Mouse (Mus musculus) embryonic facial prominence, embryonic 12.5 days (tissue): ENCODE measurements around the gene Inf2. TPM values are rescaled to one million over a fixed set of nuclear protein-coding genes. Genes with fewer than 3 reads are reported as not detected.

Source experiments
- ATAC-seq: fragments of 200-750 bp; cut with Nextera tagmentation; 2 replicates; pipeline ENCODE4 v1.8.0; 2017; ENCODE audit not compliant: insufficient number of reproducible peaks, insufficient read depth, low FRiP score, low TSS enrichment
- H3K27ac ChIP-seq: fragments of 300-500 bp; sonication (generic); 2 replicates; pipeline ENCODE4 v1.5.1; 2016; ENCODE audit warnings: mild to moderate bottlenecking
- H3K27me3 ChIP-seq: fragments of 300-500 bp; sonication (generic); 2 replicates; pipeline ENCODE4 v1.6.1; 2016; ENCODE audit warnings: mild to moderate bottlenecking, moderate library complexity
- H3K36me3 ChIP-seq: fragments of 300-500 bp; sonication (generic); 2 replicates; pipeline ENCODE4 v1.6.1; 2016; ENCODE audit warnings: mild to moderate bottlenecking
- H3K4me1 ChIP-seq: fragments of 300-500 bp; sonication (generic); 2 replicates; pipeline ENCODE4 v1.6.1; 2016
- H3K4me2 ChIP-seq: fragments of 300-500 bp; sonication (generic); replicated peaks from 2 replicates; pipeline ENCODE4 v1.6.1; 2016; ENCODE audit warnings: mild to moderate bottlenecking, moderate library complexity
- H3K4me3 ChIP-seq: fragments of 300-500 bp; sonication (generic); 2 replicates; pipeline ENCODE4 v1.5.1; 2016; ENCODE audit warnings: mild to moderate bottlenecking
- H3K9ac ChIP-seq: fragments of 300-500 bp; sonication (generic); 2 replicates; pipeline ENCODE4 v1.6.1; 2016; ENCODE audit warnings: mild to moderate bottlenecking, moderate library complexity
- H3K9me3 ChIP-seq: fragments of 300-500 bp; sonication (generic); 2 replicates; pipeline ENCODE4 v1.6.1; 2016; ENCODE audit warnings: mild to moderate bottlenecking, moderate library complexity
- WGBS: fragments of 180-500 bp; shearing (Covaris S2); methylation state at CpG from one replicate; pipeline ENCODE4 v1.1.7; 2016; 5-methylcytosine and 5-hydroxymethylcytosine counted together
- polyA plus RNA-seq: library from polyadenylated mRNA; unstranded; fragments of >200 nt; fragmentation: Nextera tagmentation; extraction: Ambion mirVana; gene quantifications from 2 replicates; pipeline ENCODE4 v1.2.1, GENCODE M21; 2016

Gene Inf2
- polyA plus RNA-seq, 1 experiment from 2014 or later = 3.1 TPM

DNA sequence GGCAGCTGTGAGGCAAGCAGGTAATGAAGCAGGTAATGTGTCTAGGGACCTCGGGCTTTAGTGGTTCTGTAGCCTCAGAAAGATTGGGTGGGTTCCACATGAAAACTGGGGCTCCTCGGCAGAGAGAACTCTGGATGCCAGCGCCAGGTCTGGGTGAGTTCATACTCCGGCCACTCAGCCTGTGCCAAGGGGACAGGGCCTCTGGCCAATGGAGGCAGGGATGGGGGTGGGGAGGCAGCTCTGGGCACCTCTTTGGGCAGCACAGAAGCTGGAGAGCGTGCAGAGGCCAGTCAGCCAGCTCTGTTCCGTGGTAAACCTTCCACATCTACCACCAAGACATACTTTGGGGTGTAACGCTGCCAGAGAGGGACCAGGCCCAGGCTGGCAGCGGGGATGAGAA lies 9.0 kb downstream of the Inf2 start:
- H3K4me1 ChIP-seq = peaks cover 27% of the 10 kb centered on the region
- no peaks in the 10 kb centered on the region for H3K27me3 ChIP-seq
- H3K4me3 ChIP-seq = no peak overlapping the region
- no peak overlapping the region for H3K4me2 ChIP-seq
- WGBS = 80% methylated on average over 8 of the region's 8 CpGs
- H3K9ac ChIP-seq = no peak overlapping the region
- ATAC-seq = no peak
- H3K9me3 ChIP-seq = no peaks in the 10 kb centered on the region
- H3K36me3 ChIP-seq = 0 out of 2 replicates have a peak, but pooled peaks cover 5% of the 10 kb centered on the region
- H3K27ac ChIP-seq = no peak overlapping the region

DNA sequence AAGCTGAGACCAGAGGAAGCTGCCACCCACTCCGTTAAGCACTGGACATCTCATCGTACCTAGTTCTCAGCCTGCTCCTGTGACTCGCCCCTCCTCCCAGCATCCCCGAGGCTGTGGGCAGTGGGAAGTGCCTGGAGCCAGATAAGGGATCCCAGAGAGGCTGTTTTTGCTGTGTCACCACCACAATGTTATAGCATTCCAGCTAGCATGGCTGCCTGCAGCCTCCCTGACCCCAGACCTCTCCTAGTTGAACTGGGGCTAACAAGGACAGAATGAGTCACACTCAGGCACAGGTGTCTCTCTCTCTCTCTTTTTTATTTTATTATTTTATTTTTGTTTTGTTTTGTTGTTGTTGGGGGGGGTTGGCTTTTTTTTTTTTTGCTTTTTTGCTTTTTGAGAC lies 10.6 kb downstream of the Inf2 start:
- no peak overlapping the region for H3K4me2 ChIP-seq
- H3K4me1 ChIP-seq = peaks cover 21% of the 10 kb centered on the region
- no peak overlapping the region for H3K4me3 ChIP-seq
- no peaks in the 10 kb centered on the region for H3K9me3 ChIP-seq
- H3K9ac ChIP-seq = no peak overlapping the region
- no peak overlapping the region for H3K27ac ChIP-seq
- H3K27me3 ChIP-seq = no peaks in the 10 kb centered on the region
- no peak for ATAC-seq
- H3K36me3 ChIP-seq = 0 out of 2 replicates have a peak, but pooled peaks cover 5% of the 10 kb centered on the region
- 37% methylated on average over 4 of the region's 4 CpGs for WGBS

DNA sequence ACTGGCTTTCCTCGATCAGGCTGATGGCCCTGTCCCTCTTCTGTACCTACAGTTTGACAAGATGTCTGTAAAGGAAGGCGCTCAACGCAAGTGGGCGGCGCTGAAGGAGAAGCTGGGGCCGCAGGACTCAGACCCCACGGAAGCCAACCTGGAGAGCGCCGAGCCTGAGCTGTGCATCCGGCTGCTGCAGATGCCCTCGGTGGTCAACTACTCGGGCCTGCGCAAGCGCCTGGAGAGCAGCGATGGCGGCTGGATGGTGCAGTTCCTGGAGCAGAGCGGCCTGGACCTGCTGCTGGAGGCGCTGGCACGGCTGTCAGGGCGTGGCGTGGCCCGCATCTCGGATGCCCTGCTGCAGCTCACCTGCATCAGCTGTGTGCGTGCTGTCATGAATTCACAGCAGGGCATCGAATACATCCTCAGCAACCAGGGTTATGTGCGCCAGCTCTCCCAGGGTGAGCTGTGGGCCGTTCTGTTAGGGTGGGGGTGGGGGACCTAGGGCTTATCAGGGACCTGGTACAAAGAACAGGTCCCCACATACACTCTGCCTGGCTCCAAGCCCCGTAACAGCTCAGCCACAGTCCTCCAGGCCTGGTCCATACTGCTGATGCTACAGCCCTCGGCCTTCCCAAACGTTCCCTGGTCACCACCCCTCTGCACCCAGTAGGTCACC lies 11.5 kb downstream of the Inf2 start:
- ATAC-seq = no peak
- Histone ChIP-seq H3K9ac (no peak overlapping the region), H3K27me3 (no peaks in the 10 kb centered on the region), H3K4me3 (no peak overlapping the region), H3K4me1 (peaks cover 16% of the 10 kb centered on the region), H3K36me3 (0 out of 2 replicates have a peak, but pooled peaks cover 5% of the 10 kb centered on the region), H3K27ac (no peak overlapping the region), H3K4me2 (no peak overlapping the region), H3K9me3 (no peaks in the 10 kb centered on the region)
- 79% methylated on average over 30 of the region's 30 CpGs for WGBS

DNA sequence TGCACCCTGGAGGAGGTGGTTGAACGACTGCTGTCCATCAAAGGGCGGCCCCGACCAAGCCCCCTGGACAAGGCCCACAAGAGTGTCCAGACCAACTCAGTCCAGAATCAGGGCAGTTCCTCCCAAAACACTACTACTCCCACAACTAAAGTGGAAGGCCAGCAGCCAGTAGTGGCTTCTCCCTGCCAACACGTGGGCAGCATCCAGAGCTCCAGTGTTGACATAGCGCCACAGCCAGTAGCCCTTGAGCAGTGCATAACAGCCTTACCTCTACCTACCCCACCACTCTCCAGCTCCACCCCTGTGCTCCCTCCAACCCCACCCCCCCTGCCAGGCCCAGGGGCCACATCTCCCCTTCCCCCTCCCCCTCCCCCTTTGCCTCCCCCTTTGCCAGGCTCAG lies 15.4 kb downstream of the Inf2 start:
- H3K36me3 ChIP-seq = 0 out of 2 replicates have a peak, but pooled peaks cover 5% of the 10 kb centered on the region
- no peaks in the 10 kb centered on the region for H3K9me3 ChIP-seq
- H3K4me3 ChIP-seq = no peak overlapping the region
- no peak overlapping the region for H3K27ac ChIP-seq
- H3K4me2 ChIP-seq = no peak overlapping the region
- ATAC-seq = no peak
- no peaks in the 10 kb centered on the region for H3K27me3 ChIP-seq
- H3K9ac ChIP-seq = no peak overlapping the region
- peaks cover 6% of the 10 kb centered on the region for H3K4me1 ChIP-seq
- 83% methylated on average over 5 of the region's 5 CpGs for whole genome bisulfite sequencing

DNA sequence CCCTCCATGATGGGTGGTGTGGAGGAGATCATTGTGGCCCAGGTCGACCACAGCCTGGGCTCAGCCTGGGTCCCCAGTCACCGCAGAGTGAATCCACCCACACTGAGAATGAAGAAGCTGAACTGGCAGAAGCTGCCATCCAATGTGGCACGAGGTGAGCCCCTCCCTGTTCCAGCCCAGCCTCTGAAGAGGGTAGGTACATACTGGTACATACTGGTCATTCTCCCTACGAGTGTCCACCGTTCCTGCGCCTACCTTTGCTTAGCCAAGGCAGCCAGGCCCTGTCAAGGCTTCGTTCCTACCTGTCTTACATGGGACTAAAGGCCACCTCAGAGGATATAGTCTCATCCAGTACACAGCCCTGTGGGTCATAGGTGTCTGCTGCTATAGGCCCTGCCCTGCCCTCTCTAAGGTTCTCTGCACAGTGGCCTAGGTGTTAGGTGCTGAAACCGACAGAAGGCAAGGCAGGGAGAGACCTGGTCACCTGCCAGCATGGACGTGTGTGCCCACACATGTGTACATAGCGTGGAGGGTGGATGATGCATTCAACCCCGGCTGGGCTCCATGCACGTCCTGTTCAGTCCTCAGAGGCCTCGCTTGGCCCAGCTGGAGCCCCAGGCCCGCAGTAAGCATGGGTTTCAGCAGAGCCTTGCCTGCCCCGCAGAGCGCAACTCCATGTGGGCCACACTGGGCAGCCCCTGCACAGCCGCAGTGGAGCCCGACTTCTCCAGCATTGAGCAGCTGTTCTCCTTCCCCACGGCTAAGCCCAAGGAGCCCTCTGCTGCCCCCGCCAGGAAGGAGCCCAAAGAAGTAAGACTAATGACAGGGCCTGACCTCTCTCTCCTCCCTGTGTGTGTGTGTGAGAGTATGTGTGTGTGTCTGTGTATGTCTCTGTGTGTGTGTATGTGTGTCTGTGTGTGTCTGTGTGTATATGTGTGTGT lies 16.4 kb downstream of the Inf2 start:
- Histone ChIP-seq H3K9me3 (no peaks in the 10 kb centered on the region), H3K27me3 (no peaks in the 10 kb centered on the region), H3K9ac (0 out of 2 replicates have a peak overlapping the region, but pooled peaks have one; percentile 8), H3K36me3 (0 out of 2 replicates have a peak, but pooled peaks cover 5% of the 10 kb centered on the region), H3K4me2 (no peak overlapping the region), H3K4me1 (peaks cover 4% of the 10 kb centered on the region), H3K4me3 (no peak overlapping the region), H3K27ac (peak overlapping the region; percentile 9; the same call in 1 of the 2 replicates)
- 65% methylated on average over 20 of the region's 20 CpGs for WGBS
- ATAC-seq = peak; percentile 47; the same call in 1 of the 2 replicates

DNA sequence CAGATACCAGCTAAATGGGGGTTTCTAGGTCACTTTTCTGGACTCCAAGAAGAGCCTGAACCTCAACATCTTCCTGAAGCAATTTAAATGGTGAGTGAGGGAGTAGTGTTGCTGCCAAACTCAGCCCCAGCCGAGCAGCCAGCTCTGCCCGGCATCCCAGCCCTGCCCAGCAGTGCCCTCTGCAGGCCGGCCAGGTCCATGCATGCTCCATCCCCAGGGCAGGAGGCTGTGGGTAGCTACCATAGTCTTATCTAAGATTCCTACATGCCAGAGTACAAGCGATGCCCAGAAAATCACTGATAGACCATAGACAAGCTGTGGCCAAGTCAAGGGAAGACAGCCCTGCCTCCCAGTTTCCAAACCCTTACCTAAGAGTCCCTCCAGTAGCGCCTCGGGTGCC lies 17.2 kb downstream of the Inf2 start:
- no peak overlapping the region for H3K4me3 ChIP-seq
- ATAC-seq = no peak
- no peaks in the 10 kb centered on the region for H3K27me3 ChIP-seq
- no peak overlapping the region for H3K4me2 ChIP-seq
- 0 out of 2 replicates have a peak, but pooled peaks cover 5% of the 10 kb centered on the region for H3K36me3 ChIP-seq
- H3K4me1 ChIP-seq = peaks cover 4% of the 10 kb centered on the region
- 51% methylated on average over 6 of the region's 6 CpGs for WGBS
- 0 out of 2 replicates have a peak overlapping the region, but pooled peaks have one; percentile 8 for H3K9ac ChIP-seq
- H3K27ac ChIP-seq = peak overlapping the region; percentile 9; the same call in 1 of the 2 replicates
- no peaks in the 10 kb centered on the region for H3K9me3 ChIP-seq

DNA sequence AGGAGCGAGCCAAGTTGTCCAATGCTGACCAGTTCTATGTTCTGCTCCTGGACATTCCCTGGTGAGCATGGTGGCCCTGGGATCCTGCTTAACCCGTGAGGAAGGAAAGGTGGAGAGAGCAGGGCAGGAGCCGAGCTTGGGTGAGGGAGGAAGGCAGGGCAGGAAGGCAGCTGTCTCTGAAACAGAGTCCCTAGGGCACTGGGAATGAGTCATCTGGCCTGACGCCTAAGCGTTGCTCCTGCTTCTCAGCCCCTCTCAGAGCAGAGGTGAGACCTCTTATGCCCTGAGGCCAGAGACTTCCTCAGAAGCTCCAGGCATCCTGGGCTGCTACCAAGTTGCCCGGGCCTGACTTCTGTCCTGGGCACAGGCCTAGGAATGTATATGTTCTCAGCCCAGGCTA lies 18.4 kb downstream of the Inf2 start:
- H3K9ac ChIP-seq = no peak overlapping the region
- no peaks in the 10 kb centered on the region for H3K27me3 ChIP-seq
- H3K4me3 ChIP-seq = no peak overlapping the region
- no peak for ATAC-seq
- H3K4me1 ChIP-seq = peaks cover 4% of the 10 kb centered on the region
- H3K27ac ChIP-seq = no peak overlapping the region
- H3K4me2 ChIP-seq = no peak overlapping the region
- WGBS = 67% methylated on average over 6 of the region's 6 CpGs
- no peaks in the 10 kb centered on the region for H3K9me3 ChIP-seq
- peaks cover 12% of the 10 kb centered on the region; the same call in 1 of the 2 replicates for H3K36me3 ChIP-seq

DNA sequence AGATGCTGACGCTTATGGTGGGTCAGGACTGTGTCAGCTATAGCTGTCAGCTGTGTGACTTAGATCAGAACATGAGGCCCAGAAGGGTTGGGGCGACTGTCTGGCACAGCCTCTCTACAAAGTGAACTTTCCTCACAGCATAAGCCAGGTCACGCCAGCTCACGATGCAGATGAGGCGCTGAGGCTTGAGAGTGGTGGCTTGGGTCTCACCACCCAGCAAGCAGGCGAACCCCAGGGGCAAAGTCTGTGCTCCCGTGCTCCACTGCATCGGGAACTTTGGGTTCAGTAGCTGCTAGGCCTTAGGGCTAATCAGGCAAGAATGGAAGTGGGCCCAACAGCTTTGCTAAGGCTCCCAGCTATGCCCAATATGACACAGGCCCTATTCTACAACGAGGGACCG lies 20.4 kb downstream of the Inf2 start:
- Histone ChIP-seq H3K4me2 (no peak overlapping the region), H3K36me3 (peaks cover 8% of the 10 kb centered on the region; the same call in 1 of the 2 replicates), H3K9me3 (no peaks in the 10 kb centered on the region), H3K9ac (no peak overlapping the region), H3K27ac (no peak overlapping the region), H3K27me3 (no peaks in the 10 kb centered on the region), H3K4me3 (no peak overlapping the region), H3K4me1 (peaks cover 4% of the 10 kb centered on the region)
- WGBS = 89% methylated on average over 10 of the region's 10 CpGs
- no peak for ATAC-seq

DNA sequence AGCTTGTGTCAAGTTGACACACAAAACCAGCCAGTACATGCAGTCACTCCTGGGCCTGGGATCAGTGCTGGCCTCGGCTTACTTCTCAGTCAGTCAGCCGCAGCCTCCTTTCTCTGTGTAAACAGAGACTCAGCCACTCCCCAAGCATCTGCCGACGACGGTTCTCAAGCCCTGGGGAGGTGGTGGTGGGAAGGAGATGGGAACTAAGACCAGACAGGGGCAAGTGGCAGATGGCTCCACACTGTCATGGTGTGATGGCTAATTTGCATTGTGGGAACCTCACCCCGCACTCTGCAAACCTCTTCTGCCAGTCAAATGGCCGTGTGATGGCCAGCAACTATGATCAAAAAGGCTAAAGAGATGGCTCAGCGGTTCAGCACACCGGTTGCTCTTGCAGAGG lies 28.1 kb downstream of the Inf2 start:
- ATAC-seq = no peak
- H3K9ac ChIP-seq = no peak overlapping the region
- H3K4me1 ChIP-seq = peaks cover 21% of the 10 kb centered on the region
- H3K4me3 ChIP-seq = no peak overlapping the region
- H3K9me3 ChIP-seq = no peaks in the 10 kb centered on the region
- WGBS = 58% methylated on average over 9 of the region's 9 CpGs
- H3K27me3 ChIP-seq = peaks cover 38% of the 10 kb centered on the region
- H3K27ac ChIP-seq = no peak overlapping the region
- no peak overlapping the region for H3K4me2 ChIP-seq
- H3K36me3 ChIP-seq = 0 out of 2 replicates have a peak, but pooled peaks cover 4% of the 10 kb centered on the region

DNA sequence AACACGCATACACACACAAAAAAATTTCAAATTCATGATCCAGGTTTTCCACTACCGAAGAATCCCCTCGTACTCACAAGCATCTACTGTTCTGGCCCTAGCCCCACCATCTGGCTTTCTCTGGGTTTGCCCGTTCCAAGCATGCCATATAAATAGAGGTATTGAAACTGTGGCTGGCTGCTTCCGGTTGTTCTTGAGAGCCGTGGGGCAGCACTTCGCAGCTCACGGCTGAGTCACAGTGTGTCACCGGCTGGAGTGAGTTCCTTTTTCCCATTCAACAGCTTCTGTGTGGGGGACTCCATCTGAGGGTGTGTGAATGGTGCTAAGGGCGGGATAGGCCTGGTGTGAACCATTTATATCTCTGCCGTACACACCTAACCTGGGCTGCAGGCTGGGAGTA lies 28.6 kb downstream of the Inf2 start:
- Histone ChIP-seq H3K9me3 (no peaks in the 10 kb centered on the region), H3K27me3 (peaks cover 43% of the 10 kb centered on the region), H3K4me2 (no peak overlapping the region), H3K36me3 (no peaks in the 10 kb centered on the region), H3K27ac (no peak overlapping the region), H3K4me1 (peaks cover 21% of the 10 kb centered on the region), H3K9ac (no peak overlapping the region), H3K4me3 (no peak overlapping the region)
- 84% methylated on average over 11 of the region's 11 CpGs for WGBS
- ATAC-seq = no peak

DNA sequence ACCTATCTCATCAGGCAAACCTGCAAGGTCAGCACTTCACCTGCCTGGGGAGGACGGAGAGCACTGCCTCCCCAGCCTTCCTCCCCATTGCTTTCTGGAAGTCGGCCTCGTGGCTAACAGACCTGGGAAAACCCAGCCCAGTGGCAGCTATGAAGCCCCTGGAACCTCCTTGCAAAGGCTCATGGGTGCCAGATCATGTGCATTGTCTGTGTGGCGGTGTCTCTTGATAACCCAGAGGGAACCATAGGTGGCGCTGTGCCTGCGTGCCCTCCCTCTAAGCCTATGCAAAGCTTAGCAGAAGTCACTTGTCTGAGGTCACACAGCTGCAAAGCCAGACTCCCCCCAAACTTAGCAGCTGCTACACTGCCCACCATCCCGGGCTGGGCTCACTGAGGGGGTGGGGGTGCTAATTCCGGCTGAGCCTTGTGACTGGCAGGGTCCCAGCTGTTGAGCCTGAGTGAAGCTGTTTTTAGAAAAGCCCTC lies 29.4 kb downstream of the Inf2 start:
- no peak overlapping the region for H3K4me3 ChIP-seq
- H3K4me2 ChIP-seq = no peak overlapping the region
- H3K27me3 ChIP-seq = peaks cover 47% of the 10 kb centered on the region
- H3K4me1 ChIP-seq = peaks cover 21% of the 10 kb centered on the region
- 15% methylated on average over 8 of the region's 8 CpGs for WGBS
- H3K27ac ChIP-seq = no peak overlapping the region
- H3K36me3 ChIP-seq = no peaks in the 10 kb centered on the region
- ATAC-seq = peak; percentile 71
- no peak overlapping the region for H3K9ac ChIP-seq
- no peaks in the 10 kb centered on the region for H3K9me3 ChIP-seq
